Mouse (Mus musculus) cerebellum, adult 2 months (tissue): ENCODE data around the gene Zfp941.

ENCODE experiments used
- CTCF ChIP-seq: fragments of 200-500 bp; IDR thresholded peaks from 2 replicates; pipeline ENCODE4 v1.5.1; 2011; ENCODE audit warnings: low read depth, mild to moderate bottlenecking, control low read depth, low read length, moderate library complexity, borderline replicate concordance; ENCODE audit not compliant: insufficient read depth
- POLR2A ChIP-seq: fragments of 200-500 bp; IDR thresholded peaks from 2 replicates; pipeline ENCODE4 v1.6.1; 2011; ENCODE audit warnings: low read length, control low read depth, borderline replicate concordance; ENCODE audit not compliant: insufficient read depth

DNA sequence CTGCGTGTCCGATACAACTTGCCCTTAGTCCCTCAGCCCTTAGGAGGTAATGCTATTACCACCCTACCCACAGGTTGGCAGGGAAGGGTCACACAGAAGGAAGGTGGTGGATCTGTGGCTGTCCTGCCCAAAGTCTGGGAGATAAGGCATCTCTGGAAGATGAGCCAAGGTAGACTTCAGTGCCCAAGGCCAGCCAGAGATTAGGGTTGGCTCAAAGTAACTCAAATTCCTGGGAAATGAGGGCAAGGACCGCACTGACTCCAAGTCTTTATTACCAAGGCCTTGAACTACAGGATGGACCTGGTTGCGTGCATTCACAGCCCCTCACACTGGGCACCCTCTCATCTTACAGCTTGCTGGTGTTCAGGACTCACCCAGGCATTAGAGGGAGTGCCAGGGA lies 29.9 kb upstream of the Zfp941 start:
- TF ChIP-seq CTCF (no peak), POLR2A (no peak)
